Mouse (Mus musculus) spleen, adult 12 weeks (tissue): Measurements from ENCODE around the gene Slc25a17.
A peak's percentile ranks its signal among the peaks of the same experiment; 100 is the strongest.

Source experiments
- DNase-seq: peaks from one replicate; pipeline ENCODE4 v3.0.0; 2022; ENCODE audit warnings: low spot score

Gene Slc25a17

GRCm38 (mm10) chr15:81360345-81361021, at the start of gene Slc25a17:
Gene Slc25a17, minus strand, starts transcription at chr15:81360812.
- peak; percentile 87 for DNase-seq

- DNase-seq, result no peak
These were observed 47.6 kb upstream of the Slc25a17 start, which contains the start of gene Dnajb7 for GRCm38 (mm10) chr15:81408199-81408598. Gene Dnajb7, minus strand, starts transcription at chr15:81408299.

DNA sequence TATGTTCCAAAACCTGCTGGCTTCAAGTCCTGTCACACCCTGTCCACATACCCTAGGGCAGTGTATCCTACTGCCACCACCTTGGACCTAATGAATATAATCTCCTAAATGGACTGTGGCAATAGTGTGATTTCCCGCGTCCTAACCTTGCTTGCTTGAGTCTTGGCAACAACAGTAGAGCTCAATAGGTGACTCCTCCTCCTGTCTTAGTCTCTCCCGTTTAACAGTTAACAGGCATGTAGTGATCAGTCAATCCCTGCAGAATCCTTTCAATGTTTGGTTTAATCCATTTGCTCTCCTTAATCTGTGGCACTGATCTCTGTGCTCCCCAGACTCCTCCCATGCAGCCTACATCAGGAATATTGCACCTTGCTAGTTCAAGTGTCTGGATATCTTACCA, 44.4 kb upstream of the Slc25a17 start:
- no peak for DNase-seq

DNA sequence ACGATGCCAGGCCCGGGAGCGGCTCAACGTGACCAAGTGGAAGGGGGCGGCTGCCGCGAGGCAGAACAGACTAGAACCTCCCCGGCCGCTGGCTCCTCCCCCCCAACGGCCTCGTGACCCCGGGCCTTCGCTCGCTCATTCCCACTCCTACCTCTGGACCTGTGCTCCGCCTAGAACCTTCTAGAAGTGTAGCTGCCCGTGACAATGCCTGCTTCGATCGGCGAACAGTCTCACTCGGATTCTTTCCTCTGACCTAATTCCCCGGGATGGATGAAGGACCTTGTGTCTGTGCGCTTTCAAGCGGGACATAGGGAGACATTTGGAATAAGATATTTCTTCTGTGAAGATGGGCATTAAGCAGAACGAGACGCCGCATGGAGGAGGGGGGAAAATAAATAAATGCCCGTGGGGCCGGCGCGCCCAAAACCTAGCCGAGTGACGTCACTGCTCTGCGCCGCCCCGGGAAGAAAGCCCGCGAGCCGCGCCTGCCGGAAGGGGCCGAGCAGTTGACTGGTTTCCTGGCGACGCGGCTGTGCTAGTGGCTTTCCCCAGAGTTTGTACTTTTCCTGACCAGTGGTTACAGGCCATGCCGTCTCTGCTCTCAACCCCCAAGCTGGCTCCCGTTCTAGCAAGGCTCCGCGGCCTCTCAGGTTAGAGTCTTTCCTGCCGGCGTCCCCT, 39.2 kb upstream of the Slc25a17 start, which contains the start of the genes St13 and Xpnpep3:
St13 (minus strand) TSS at position 440 of the 678 bp plus-strand sequence.
Xpnpep3 (plus strand) TSS at position 501 of the 678 bp plus-strand sequence.
- peak; percentile 96 for DNase-seq

DNA sequence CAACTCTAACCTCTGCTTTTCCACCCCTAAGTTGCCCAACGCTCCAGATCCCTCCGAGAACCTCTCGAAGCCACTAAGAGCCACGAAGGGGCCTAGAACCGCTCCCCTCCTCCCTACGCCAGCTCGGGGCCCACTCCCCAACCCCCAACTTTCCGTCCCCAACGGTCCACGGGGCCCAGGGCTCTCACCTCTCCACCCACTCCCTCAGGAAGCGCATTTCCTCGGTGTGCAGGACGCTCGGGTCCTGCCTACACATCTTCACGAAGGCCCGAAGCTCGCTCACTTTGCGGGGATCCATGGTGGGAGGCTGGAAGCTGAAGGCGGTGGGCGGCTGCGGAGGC, 38.7 kb upstream of the Slc25a17 start:
- no peak for DNase-seq

- no peak for DNase-seq
These were observed 37.6 kb upstream of the Slc25a17 start for GRCm38 (mm10) chr15:81398189-81398588.

DNA sequence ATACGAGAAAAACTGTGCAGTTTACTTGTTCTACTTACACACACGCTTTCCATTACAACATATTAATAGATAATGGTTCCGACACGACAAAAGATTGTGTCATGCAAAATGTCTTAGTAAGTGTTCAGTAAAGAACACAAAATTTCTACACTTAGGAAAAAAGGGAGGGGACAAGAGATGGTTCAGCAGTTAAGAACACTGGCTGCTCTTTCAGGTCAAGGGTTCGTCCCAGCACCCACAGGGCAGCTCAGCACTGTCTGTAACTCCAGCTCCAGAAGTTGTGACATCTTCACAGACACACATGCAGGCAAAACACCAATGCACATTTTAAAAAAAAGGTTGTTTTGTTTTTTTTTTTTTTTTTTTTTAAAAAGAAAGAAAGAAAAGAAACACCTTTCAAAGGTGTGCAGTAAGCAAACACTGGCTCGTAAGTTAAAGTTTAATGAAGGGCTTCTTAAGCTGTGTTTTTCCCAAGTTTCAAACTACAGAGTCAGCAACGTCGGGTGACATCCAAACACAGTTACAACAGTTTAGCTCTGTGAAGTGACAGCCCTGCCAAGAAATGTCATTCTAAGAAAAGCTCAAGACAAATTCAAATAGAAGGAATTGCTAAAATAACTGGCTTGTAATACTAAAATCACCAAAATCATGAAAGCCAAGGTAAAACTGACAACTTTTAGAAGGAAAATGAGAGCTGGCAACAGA, 33.8 kb upstream of the Slc25a17 start:
- no peak for DNase-seq

DNA sequence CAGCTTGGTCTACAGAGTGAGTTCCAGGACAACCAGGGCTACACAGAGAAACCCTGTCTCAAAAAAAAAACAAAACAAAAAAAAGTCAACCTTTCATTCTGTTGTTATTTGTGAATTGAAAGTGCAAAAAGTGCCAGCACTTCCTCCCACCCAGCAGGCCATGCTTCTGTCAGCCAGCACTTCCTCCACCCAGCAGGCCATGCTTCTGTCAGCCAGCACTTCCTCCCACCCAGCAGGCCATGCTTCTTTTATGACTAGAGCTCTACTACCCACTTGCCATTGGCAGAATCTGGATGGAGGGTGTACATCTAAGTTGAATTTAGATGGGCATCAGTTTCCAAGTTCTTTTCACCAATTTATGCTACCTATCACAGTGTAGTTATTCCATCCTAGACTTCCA, 32.4 kb upstream of the Slc25a17 start:
- no peak for DNase-seq

DNA sequence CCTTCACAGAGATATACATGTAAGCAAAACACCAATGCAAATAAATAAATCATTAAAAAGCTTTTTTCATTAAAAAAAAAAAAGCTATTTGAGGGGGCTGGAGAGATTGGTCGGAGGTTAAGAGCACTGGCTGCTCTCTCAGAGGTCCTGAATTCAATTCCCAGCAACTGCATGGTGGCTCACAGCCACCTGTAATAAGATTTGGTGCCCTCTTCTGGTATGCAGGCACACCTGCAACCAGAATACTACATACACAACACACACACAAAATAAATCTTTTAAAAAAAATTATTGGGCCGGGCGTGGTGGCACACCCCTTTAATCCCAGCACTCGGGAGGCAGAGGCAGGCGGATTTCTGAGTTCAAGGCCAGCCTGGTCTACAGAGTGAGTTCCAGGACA, 25.7 kb upstream of the Slc25a17 start:
- DNase-seq, result no peak

DNA sequence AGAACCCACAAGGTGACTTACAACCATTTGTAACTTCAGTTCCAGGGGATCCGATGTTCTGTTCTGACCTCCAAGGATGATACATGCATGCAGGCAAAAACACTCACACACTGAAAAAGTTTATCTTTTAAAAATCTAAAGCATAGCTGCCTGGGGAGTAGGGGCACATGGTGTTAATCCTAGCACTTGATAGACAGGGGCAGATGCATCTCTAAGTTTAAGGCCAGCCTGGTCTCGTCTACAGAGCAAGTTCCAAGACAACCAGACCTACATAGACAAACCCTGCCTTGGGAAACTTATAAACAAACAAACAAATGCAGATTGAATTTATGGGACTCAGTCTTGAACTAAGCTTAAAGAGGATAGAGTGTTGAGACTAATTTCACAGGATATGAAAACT, 18.2 kb upstream of the Slc25a17 start:
- DNase-seq, result no peak

DNA sequence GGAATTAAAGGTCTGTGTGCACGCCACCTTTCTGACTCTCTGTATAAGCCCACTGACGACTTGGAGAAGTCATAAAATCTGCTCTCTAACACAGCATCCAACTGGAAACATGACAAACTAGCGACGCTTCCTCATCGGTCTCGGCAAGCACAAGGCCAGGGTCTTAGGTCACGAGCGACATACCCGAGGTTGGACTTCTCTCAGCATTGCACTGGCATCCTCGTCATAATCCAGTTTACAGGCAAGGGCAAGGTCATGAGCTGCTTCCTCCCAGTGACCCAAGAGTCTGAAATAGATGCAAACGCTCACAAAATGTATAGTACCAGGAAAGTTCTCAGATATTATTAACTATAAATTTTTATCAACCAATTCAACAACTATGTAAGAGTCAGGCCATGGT, 14.0 kb upstream of the Slc25a17 start:
- no peak for DNase-seq

DNA sequence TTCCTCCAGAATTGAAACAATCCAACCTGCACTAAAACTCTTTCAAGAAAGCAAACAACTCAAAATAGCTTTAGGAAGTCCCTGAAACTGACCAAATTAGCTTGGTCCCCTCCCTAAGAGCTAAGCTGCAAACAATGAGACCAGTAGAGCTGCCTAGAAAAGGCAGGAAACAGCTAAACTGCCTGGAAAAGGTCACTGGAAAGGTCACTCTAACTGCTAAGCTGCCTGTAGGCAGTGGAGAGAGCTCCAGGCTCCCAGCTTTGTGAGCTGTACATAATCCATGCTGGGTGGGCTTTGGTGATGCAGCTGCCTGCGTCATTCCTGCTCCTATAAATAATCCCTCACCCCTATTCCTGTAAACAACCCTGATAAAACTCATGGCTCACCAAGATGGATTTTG, 9.7 kb upstream of the Slc25a17 start:
- DNase-seq, result no peak

DNA sequence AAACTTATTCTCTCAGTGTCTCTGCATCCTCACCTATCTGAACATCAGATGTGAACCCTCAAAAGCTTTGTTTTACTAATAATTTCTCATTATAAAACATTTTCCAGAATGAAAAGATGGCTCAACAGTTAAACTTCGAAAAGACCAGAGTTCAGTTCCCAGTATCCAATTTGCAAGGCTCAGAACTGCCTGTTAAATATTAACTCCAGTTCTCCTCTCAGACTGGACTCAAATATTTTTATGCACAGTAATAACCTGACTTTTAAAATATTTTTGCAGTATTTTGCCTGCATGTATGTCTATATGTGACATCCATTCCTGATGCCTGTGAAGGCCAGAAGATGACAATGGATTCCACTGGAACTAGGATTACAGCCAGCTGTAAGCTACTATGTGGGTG, 8.0 kb upstream of the Slc25a17 start:
- no peak for DNase-seq

DNA sequence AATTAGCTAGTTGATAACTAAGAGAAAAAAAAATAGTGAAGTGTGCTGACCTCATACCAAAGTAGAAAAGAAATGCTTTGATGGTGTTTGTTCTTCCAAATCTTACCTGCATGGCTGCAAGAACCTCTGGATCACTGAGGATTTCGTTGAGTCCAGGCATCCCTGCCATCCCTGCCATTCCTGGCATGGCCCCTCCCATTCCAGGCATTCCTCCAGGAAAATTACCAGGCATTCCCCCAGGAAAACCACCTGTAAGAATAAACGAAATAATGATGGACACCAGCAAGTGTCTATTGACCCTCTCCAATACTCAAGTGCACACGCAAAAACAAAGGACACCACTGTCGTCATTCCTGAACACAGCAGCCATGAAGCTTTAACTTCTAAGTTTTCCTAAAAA, 5.6 kb upstream of the Slc25a17 start:
- no peak for DNase-seq

DNA sequence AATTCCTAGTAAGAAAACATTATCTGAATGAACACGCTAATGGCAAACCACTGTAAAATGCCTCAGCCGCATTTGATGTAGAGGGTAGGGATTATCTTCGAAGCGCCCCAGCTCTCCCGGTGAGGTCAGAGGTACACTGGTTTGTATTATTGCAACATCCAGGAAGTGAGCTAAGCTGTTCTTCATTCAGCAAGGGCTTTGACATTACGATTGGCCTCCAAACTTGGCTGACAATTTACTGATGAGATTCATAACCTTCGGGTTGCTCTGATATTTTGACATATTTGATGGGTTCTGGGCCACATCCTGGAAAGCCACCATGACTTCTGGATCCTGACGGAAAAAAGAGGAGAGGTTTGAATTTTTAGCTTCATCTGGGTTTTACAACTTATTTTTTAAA, 4.6 kb upstream of the Slc25a17 start:
- no peak for DNase-seq

GRCm38 (mm10) chr15:81364271-81364670, 3.7 kb upstream of the Slc25a17 start:
- DNase-seq, result no peak

GRCm38 (mm10) chr15:81362501-81362900, 1.9 kb upstream of the Slc25a17 start:
- no peak for DNase-seq

- no peak for DNase-seq
These were observed 904 bp upstream of the Slc25a17 start for GRCm38 (mm10) chr15:81361417-81362015.

GRCm38 (mm10) chr15:81361022-81361404, 401 bp upstream of the Slc25a17 start:
- DNase-seq, result no peak

DNA sequence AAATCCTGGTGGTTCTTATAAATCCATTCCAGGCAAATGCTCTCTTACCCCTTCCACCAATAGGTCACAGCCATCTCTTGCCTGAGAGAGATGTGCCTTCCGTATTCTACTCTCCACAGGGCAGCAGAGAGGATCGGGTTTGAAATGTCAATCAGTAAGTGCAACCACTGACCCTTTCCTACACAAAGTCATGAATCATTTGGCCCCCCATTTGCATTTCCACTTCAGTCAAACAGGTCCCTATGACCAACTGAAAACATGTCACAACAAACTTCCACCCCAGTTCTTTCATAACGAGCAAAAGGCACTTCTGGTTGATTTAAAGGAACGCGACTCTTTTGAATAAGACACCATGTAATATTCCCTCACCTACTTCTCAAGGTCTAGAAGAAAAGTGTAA, 1.2 kb downstream of the Slc25a17 start:
- no peak for DNase-seq

GRCm38 (mm10) chr15:81358943-81359342, 1.7 kb downstream of the Slc25a17 start:
- DNase-seq, result no peak

GRCm38 (mm10) chr15:81356946-81357345, 3.7 kb downstream of the Slc25a17 start:
- no peak for DNase-seq
